Mouse (Mus musculus): ENCODE data around the gene Tjp2. TPM values are rescaled to one million over a fixed set of nuclear protein-coding genes. Genes with fewer than 3 reads are reported as not detected.

Tjp2 gene
- polyA plus RNA-seq, 1 experiment from 2014 or later = 22.7 TPM

- peak overlapping the region; percentile 60 for H3K9ac ChIP-seq (ENCODE audit: low read length)
Observed at GRCm38 (mm10) chr19:24134144-24134911, 90.5 kb downstream of the Tjp2 start.

DNA sequence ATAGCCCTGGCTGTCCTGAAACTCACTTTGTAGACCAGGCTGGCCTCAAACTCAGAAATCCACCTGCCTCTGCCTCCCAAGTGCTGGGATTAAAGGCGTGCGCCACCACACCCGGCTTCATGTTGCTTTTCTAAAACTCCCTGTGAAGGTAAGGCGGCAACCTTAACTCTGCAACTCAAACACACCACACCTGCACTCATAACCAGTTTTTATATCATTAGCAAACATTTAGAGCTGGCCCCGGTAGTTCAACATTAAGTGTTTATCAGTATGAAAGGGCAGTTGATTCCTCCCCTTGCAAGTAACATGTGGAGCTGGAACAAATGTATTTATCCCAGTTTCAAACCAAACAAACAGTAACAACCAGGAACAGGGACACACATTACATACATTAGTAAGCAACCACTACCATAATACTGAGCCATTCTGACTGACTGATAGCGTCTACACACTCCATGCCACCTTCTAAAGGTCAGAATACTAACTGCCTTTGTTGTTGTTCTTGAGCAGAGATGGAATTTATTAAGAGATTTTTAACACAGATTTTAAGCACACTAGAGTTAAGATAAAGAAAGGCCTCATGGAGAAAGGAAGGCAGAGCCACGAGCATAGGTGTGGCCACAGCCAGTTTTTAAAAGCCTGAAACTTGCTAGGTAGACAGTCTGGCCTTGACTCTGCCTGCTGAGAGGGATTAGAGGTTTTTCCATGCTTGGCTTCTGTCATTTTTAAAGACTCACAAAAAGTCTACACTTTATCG is 101.1 kb downstream of the Tjp2 start:
- no peaks in the 10 kb centered on the region for H3K9me3 ChIP-seq (ENCODE audit: control insufficient read depth, low read length)
- peaks cover 5 to 8% of the 10 kb centered on the region in 2 experiments; a peak in 3 of 4 replicates for H3K4me1 ChIP-seq (ENCODE audit: control insufficient read depth in 2 of 2, insufficient read depth in 2 of 2, low read length in 2 of 2)
- H3K36me3 ChIP-seq (ENCODE audit: control insufficient read depth, insufficient read depth, low read length) = peaks cover 57% of the 10 kb centered on the region
- 82% methylated on average over 8 of the region's 8 CpGs for WGBS
- H3K27me3 ChIP-seq (ENCODE audit: control insufficient read depth, insufficient read depth, low read length) = no peaks in the 10 kb centered on the region
- H3K27ac ChIP-seq (replicated peaks in 1 of 2; ENCODE audit: control insufficient read depth in 1 of 2, insufficient read depth in 1 of 2, low read depth in 2 of 2, low read length in 2 of 2) = peak overlapping the region in 1 of 2 experiments; percentile 31; a peak in 1 of 4 replicates
- no peak for ATAC-seq (ENCODE audit: insufficient number of reproducible peaks, insufficient read depth, low FRiP score, low read depth)
- no peak overlapping the region for H3K9ac ChIP-seq (ENCODE audit: low read length)
- no peak overlapping the region for H3K4me2 ChIP-seq (ENCODE audit: low read length)
- H3K4me3 ChIP-seq (ENCODE audit: control insufficient read depth in 1 of 2, insufficient read depth in 1 of 2, low read depth in 1 of 2, low read length in 2 of 2) = no peak overlapping the region

More at GRCm38 (mm10) chr19:24134144-24134911, 90.5 kb downstream of the Tjp2 start:
- peaks cover 50% of the 10 kb centered on the region for H3K36me3 ChIP-seq (ENCODE audit: control insufficient read depth, insufficient read depth, low read length)
- no peak overlapping the region for H3K27ac ChIP-seq (replicated peaks in 1 of 2; ENCODE audit: control insufficient read depth in 1 of 2, insufficient read depth in 1 of 2, low read depth in 2 of 2, low read length in 2 of 2)
- WGBS = 67% methylated on average over 16 of the region's 16 CpGs
- H3K9me3 ChIP-seq (ENCODE audit: control insufficient read depth, low read length) = no peaks in the 10 kb centered on the region
- peak overlapping the region; percentile 63 for H3K4me2 ChIP-seq (ENCODE audit: low read length)
- peaks cover 8% of the 10 kb centered on the region in 2 experiments for H3K4me1 ChIP-seq (ENCODE audit: control insufficient read depth in 2 of 2, insufficient read depth in 2 of 2, low read length in 2 of 2)
- no peak for ATAC-seq (ENCODE audit: insufficient number of reproducible peaks, insufficient read depth, low FRiP score, low read depth)
- no peaks in the 10 kb centered on the region for H3K27me3 ChIP-seq (ENCODE audit: control insufficient read depth, insufficient read depth, low read length)
- peak overlapping the region; percentile 24 to 34; a peak in 3 of 4 replicates for H3K4me3 ChIP-seq (ENCODE audit: control insufficient read depth in 1 of 2, insufficient read depth in 1 of 2, low read depth in 1 of 2, low read length in 2 of 2)

- Histone ChIP-seq H3K27me3 (ENCODE audit: control insufficient read depth, insufficient read depth, low read length) (no peaks in the 10 kb centered on the region), H3K9ac (ENCODE audit: low read length) (no peak overlapping the region), H3K4me2 (ENCODE audit: low read length) (no peak overlapping the region), H3K9me3 (ENCODE audit: control insufficient read depth, low read length) (no peaks in the 10 kb centered on the region), H3K36me3 (ENCODE audit: control insufficient read depth, insufficient read depth, low read length) (peaks cover 57% of the 10 kb centered on the region), H3K4me1 (ENCODE audit: control insufficient read depth in 2 of 2, insufficient read depth in 2 of 2, low read length in 2 of 2) (peaks cover 5 to 14% of the 10 kb centered on the region in 2 experiments), H3K27ac (replicated peaks in 1 of 2; ENCODE audit: control insufficient read depth in 1 of 2, insufficient read depth in 1 of 2, low read depth in 2 of 2, low read length in 2 of 2) (no peak overlapping the region), H3K4me3 (ENCODE audit: control insufficient read depth in 1 of 2, insufficient read depth in 1 of 2, low read depth in 1 of 2, low read length in 2 of 2) (no peak overlapping the region)
- whole genome bisulfite sequencing = 88% methylated on average over 6 of the region's 6 CpGs
- no peak for ATAC-seq (ENCODE audit: insufficient number of reproducible peaks, insufficient read depth, low FRiP score, low read depth)
Observed at GRCm38 (mm10) chr19:24123087-24123486, 101.7 kb downstream of the Tjp2 start.

DNA sequence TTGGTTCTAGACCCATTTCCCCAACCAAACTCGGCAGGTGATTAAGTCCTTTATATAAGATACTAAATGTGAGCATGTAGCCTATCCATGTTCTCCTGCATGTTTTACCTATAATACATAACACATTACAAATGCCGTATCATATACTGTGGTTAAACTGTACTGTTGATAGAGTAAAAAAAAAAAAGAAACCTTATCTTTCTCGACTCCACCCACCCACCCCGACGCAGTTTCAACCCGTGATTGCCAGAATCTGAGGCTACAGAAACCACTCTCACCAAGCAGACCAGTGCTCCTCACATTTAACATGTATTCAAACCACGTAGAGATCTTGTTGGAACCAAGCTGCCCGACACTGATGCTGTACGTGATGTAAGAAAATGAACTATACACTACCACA is 102.2 kb downstream of the Tjp2 start:
- no peak overlapping the region for H3K4me2 ChIP-seq (ENCODE audit: low read length)
- H3K36me3 ChIP-seq (ENCODE audit: control insufficient read depth, insufficient read depth, low read length) = peaks cover 61% of the 10 kb centered on the region
- WGBS = 79% methylated on average over 9 of the region's 9 CpGs

GRCm38 (mm10) chr19:24120811-24121210 is 104.0 kb downstream of the Tjp2 start:
- H3K36me3 ChIP-seq (ENCODE audit: control insufficient read depth, insufficient read depth, low read length) = peaks cover 66% of the 10 kb centered on the region

More for the DNA sequence above, 102.2 kb downstream of the Tjp2 start:
- Histone ChIP-seq H3K4me3 (ENCODE audit: control insufficient read depth in 1 of 2, insufficient read depth in 1 of 2, low read depth in 1 of 2, low read length in 2 of 2) (no peak overlapping the region), H3K9ac (ENCODE audit: low read length) (no peak overlapping the region), H3K27me3 (ENCODE audit: control insufficient read depth, insufficient read depth, low read length) (no peaks in the 10 kb centered on the region), H3K9me3 (ENCODE audit: control insufficient read depth, low read length) (no peaks in the 10 kb centered on the region), H3K27ac (replicated peaks in 1 of 2; ENCODE audit: control insufficient read depth in 1 of 2, insufficient read depth in 1 of 2, low read depth in 2 of 2, low read length in 2 of 2) (no peak overlapping the region), H3K4me1 (ENCODE audit: control insufficient read depth in 2 of 2, insufficient read depth in 2 of 2, low read length in 2 of 2) (peaks cover 5 to 14% of the 10 kb centered on the region in 2 experiments)
- ATAC-seq (ENCODE audit: insufficient number of reproducible peaks, insufficient read depth, low FRiP score, low read depth) = no peak

DNA sequence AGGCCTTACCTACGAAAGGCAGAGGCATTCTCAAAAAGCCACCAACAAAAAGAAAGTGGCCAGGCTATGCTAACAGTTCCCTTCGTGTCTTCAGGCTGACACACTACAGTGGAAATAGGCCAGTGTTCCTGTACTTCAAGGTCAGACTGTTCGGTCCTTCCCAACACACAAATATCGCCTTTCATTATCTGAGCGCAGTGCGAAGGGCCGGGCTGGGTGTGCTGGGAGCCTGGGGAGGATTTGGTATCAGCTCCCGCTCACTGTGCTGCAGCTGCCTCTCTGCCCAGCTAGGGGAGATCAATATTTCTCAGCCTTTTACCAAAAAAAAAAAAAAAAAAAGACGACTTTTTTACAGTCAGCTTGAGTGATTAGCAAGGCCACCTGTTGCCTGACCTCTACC is 106.1 kb downstream of the Tjp2 start:
- no peak for ATAC-seq (ENCODE audit: insufficient number of reproducible peaks, insufficient read depth, low FRiP score, low read depth)
- Histone ChIP-seq H3K9ac (ENCODE audit: low read length) (peak overlapping the region; percentile 31; the same call in 1 of the 2 replicates), H3K4me2 (ENCODE audit: low read length) (peak overlapping the region; percentile 14; the same call in 1 of the 2 replicates), H3K27ac (replicated peaks in 1 of 2; ENCODE audit: control insufficient read depth in 1 of 2, insufficient read depth in 1 of 2, low read depth in 2 of 2, low read length in 2 of 2) (peak overlapping the region; percentile 55 to 65), H3K4me1 (ENCODE audit: control insufficient read depth in 2 of 2, insufficient read depth in 2 of 2, low read length in 2 of 2) (peaks cover 0 to 10% of the 10 kb centered on the region in 2 experiments; a peak in 2 of 4 replicates), H3K4me3 (ENCODE audit: control insufficient read depth in 1 of 2, insufficient read depth in 1 of 2, low read depth in 1 of 2, low read length in 2 of 2) (no peak overlapping the region), H3K36me3 (ENCODE audit: control insufficient read depth, insufficient read depth, low read length) (peaks cover 71% of the 10 kb centered on the region), H3K9me3 (ENCODE audit: control insufficient read depth, low read length) (no peaks in the 10 kb centered on the region), H3K27me3 (ENCODE audit: control insufficient read depth, insufficient read depth, low read length) (no peaks in the 10 kb centered on the region)
- 37% methylated on average over 9 of the region's 9 CpGs for WGBS

More at GRCm38 (mm10) chr19:24120811-24121210, 104.0 kb downstream of the Tjp2 start:
- ATAC-seq (ENCODE audit: insufficient number of reproducible peaks, insufficient read depth, low FRiP score, low read depth) = no peak
- no peaks in the 10 kb centered on the region for H3K27me3 ChIP-seq (ENCODE audit: control insufficient read depth, insufficient read depth, low read length)
- no peak overlapping the region for H3K4me3 ChIP-seq (ENCODE audit: control insufficient read depth in 1 of 2, insufficient read depth in 1 of 2, low read depth in 1 of 2, low read length in 2 of 2)
- no peaks in the 10 kb centered on the region for H3K9me3 ChIP-seq (ENCODE audit: control insufficient read depth, low read length)
- peaks cover 5 to 14% of the 10 kb centered on the region in 2 experiments for H3K4me1 ChIP-seq (ENCODE audit: control insufficient read depth in 2 of 2, insufficient read depth in 2 of 2, low read length in 2 of 2)
- no peak overlapping the region for H3K9ac ChIP-seq (ENCODE audit: low read length)
- no peak overlapping the region for H3K4me2 ChIP-seq (ENCODE audit: low read length)
- no peak overlapping the region for H3K27ac ChIP-seq (replicated peaks in 1 of 2; ENCODE audit: control insufficient read depth in 1 of 2, insufficient read depth in 1 of 2, low read depth in 2 of 2, low read length in 2 of 2)
- 65% methylated on average over 4 of the region's 4 CpGs for WGBS

DNA sequence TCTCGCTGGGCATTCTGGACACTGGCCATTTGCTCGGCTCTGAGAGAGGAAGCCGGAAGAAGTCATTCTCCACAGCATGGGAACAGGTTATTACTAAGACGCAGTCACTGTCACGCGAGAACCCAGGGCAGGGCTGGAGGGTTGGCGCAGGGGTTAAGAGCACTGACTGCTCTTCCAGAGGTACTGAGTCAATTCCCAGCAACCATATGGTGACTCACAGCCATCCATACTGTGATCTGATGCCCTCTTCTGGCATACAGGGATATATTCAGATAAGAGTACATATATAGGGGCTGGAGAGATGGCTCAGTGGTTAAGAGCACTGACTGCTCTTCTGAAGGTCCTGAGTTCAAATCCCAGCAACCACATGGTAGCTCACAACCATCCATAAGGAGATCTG is 113.2 kb downstream of the Tjp2 start:
- Histone ChIP-seq H3K9me3 (ENCODE audit: control insufficient read depth, low read length) (0 out of 2 replicates have a peak, but pooled peaks cover 4% of the 10 kb centered on the region), H3K9ac (ENCODE audit: low read length) (no peak overlapping the region), H3K4me1 (ENCODE audit: control insufficient read depth in 2 of 2, insufficient read depth in 2 of 2, low read length in 2 of 2) (peaks cover 4 to 9% of the 10 kb centered on the region in 2 experiments; a peak in 3 of 4 replicates), H3K4me2 (ENCODE audit: low read length) (no peak overlapping the region), H3K36me3 (ENCODE audit: control insufficient read depth, insufficient read depth, low read length) (peaks cover 92% of the 10 kb centered on the region), H3K27me3 (ENCODE audit: control insufficient read depth, insufficient read depth, low read length) (no peaks in the 10 kb centered on the region), H3K4me3 (ENCODE audit: control insufficient read depth in 1 of 2, insufficient read depth in 1 of 2, low read depth in 1 of 2, low read length in 2 of 2) (no peak overlapping the region), H3K27ac (replicated peaks in 1 of 2; ENCODE audit: control insufficient read depth in 1 of 2, insufficient read depth in 1 of 2, low read depth in 2 of 2, low read length in 2 of 2) (no peak overlapping the region)
- 98% methylated on average over 7 of the region's 7 CpGs for WGBS
- no peak for ATAC-seq (ENCODE audit: insufficient number of reproducible peaks, insufficient read depth, low FRiP score, low read depth)
